Mouse (Mus musculus): Measurements from ENCODE around the gene Wsb2. TPM values are rescaled to one million over a fixed set of nuclear protein-coding genes. Genes with fewer than 3 reads are reported as not detected.

Gene Wsb2
- 57.7 TPM for polyA plus RNA-seq (2014; fragmentation: Illumina TruSeq; extraction: RNeasy Lipid Tissue Mini Kit (QIAGEN cat#74804); ENCODE audit: insufficient read depth, low read depth, low replicate concordance)

GRCm38 (mm10) chr5:117357129-117357477 lies at the start of gene Wsb2:
TSS of gene Wsb2 (plus strand) at chr5:117357304.

DNA sequence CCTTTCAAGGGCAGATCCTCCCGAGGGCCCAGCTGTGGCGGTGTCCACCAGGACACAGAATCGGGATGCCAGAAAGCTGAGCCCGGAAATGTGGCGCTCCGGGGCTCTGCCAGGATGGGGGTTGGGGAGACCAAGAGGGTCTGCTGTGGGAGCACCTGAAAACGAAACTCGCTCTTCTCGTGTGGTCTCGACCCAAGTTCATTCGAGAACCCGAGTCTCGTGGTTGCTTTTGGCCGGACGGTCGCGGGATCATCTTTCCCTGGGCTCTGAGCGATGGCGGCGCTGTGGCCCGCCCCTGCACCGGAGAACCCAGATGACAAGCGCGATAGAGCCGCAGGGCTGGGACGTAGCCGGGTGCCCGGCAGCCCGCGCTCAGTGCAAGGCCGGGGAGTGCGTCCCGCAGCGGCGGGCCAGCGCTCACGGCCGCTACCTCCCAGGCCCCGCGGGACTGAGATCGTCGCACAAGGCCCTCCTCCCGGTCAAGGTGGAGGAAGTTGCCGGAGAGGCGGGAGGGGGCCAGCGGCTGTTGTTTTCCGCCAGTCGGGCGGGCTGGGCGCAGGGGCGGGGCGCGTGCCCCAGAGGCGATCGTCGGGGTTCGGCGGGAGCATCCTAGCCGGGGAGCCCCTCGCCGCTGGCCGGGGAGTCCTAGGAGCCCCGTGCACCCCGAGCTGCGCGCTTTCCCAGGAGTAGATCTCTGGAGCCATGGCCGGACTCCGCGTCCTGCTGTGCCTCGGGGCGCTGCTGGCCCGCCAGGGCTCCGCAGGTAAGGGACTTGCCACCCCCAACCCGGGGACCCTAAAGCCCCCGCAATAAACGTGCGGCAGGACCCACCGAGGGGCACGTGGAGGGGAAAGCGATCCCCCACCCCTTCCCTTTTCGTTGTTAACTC lies 38.1 kb upstream of the Wsb2 start, which contains the start of gene Vsig10:
Gene Vsig10, plus strand, starts transcription at position 343 of the 889 bp plus-strand sequence.

DNA sequence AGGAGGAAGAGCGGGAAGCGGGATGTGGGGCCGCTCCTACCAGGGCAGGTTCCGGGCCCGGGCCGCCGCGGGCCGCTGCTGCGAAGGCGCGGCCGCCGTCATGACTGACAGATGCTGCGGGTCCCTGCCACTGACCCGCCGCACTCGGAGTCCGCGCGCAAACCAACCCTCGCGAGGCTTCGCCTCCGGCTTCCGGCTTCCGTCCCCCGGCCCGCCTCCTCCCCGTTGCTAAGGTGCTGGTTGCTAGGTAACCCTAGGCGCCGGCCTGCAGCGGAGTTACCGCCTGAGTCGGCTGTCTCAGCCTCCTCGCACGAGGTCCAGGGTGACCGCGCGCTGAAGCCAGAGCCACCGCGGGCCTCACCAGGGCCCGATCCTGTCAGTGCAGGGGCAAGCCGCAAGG lies 31.8 kb downstream of the Wsb2 start, which contains the start of gene Rfc5:
Gene Rfc5, minus strand, starts transcription at position 171 of the 400 bp plus-strand sequence.

DNA sequence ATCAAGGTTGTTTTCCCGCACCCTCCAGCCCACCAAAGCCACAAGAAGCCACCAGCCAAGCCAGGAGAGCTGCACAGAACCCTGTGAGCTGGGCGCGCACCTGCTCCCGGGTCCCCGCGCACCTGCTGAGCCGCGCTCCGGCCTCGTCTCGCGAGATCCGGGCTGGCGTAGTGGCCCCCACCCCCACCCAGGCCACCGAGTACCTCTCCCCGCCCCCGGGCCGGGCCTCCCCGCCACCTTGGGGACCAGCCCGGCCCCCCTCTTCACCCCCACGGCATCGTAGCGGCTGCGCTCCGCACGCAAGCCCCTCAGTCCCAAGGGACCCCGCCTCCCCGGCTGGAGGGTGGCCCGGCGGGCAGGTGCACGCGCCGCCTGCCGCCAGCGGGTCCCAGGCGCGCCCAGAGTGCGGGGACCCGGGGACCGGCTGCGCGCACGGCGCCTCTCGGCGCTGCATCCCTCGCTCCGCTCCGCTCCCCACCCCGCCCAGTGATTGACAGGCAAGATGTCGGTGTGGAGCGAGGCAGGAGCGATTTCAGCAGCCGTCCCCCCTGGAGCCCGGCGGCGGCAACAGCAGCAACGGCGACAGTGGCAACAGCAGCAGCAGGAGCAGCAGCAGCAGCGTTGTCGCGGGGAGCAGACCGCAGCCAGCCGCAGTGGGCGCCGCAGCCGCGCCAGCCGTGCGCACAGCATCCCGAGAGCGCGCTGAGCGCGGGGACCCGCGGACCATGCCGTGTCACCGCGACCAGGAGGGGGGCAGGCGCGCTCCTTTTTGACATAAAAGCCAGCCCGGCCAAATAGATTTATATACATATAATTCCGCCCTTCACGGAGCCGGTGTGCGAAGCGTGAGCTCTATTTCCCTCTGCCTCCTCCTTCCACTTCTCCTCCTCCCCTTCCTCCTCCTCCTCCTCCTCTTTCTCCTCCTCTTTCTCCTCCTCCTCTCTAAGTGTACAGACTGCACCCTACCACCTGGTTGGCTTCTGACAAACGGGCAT lies 56.7 kb downstream of the Wsb2 start, which contains the start of gene Ksr2:
Gene Ksr2, plus strand, starts transcription at position 494 of the 995 bp plus-strand sequence.

Other genes starting within 250 kb of the Wsb2 start
- gene Suds3, start 241.2 kb upstream of the Wsb2 start, polyA plus RNA-seq (2014; fragmentation: Illumina TruSeq; extraction: RNeasy Lipid Tissue Mini Kit (QIAGEN cat#74804); ENCODE audit: insufficient read depth, low read depth, low replicate concordance) = 57.1 TPM
- 13.4 TPM for gene Taok3, start 237.2 kb upstream of the Wsb2 start, polyA plus RNA-seq (2014; fragmentation: Illumina TruSeq; extraction: RNeasy Lipid Tissue Mini Kit (QIAGEN cat#74804); ENCODE audit: insufficient read depth, low read depth, low replicate concordance)
- 224 TPM for gene Pebp1, start 69.7 kb upstream of the Wsb2 start, polyA plus RNA-seq (2014; fragmentation: Illumina TruSeq; extraction: RNeasy Lipid Tissue Mini Kit (QIAGEN cat#74804); ENCODE audit: insufficient read depth, low read depth, low replicate concordance)
- gene Vsig10, start 38.2 kb upstream of the Wsb2 start, polyA plus RNA-seq (2014; fragmentation: Illumina TruSeq; extraction: RNeasy Lipid Tissue Mini Kit (QIAGEN cat#74804); ENCODE audit: insufficient read depth, low read depth, low replicate concordance) = 12.5 TPM
- gene Rfc5, start 31.7 kb downstream of the Wsb2 start, polyA plus RNA-seq (2014; fragmentation: Illumina TruSeq; extraction: RNeasy Lipid Tissue Mini Kit (QIAGEN cat#74804); ENCODE audit: insufficient read depth, low read depth, low replicate concordance) = 5.4 TPM
- 0.01 TPM for gene Ksr2, start 56.7 kb downstream of the Wsb2 start, polyA plus RNA-seq (2014; fragmentation: Illumina TruSeq; extraction: RNeasy Lipid Tissue Mini Kit (QIAGEN cat#74804); ENCODE audit: insufficient read depth, low read depth, low replicate concordance)

Data from lung, adult 10 weeks (tissue).